Mouse (Mus musculus): ENCODE results near the gene Cacna2d2.

Gene Cacna2d2

DNA sequence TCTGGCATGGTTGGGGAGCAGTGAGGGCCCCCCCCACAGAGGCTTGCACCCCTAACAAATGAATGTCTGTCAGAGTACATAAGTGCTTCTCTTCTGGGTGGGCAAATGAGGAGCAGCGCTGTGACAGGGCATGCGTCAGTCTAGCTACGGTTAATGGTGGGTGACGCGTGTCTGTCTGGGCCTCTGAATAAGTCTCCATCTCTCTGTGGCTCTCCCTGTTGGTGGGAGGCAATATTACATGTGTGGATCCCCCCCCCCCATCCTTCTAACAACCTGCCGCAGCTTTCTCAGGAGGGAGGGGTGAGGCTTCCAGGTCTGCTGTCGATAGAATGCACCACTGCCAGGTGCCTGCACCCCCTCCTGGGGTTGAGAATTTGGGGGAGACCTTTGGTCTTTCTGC is 3.7 kb downstream of the Cacna2d2 start:
- DNase-seq: no peak

DNA sequence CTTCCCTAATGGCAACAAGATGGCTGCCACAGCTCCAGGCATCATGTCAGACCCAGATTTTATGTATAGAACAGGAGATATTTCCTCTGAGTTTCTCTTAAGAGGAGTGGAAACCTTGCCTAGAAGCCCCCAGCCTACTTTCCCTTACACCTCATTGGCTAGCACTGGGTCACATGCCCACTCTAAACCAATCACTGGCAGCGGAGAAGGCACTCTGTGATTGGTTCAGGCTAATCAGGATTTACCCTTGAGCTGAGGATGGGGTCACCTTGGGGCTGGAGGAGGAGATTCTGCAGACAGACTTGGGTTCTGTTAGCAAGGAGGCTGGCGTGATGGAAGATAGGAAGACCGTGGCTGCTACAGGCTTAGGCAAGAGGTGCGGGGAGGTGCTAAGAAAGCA is 10.0 kb downstream of the Cacna2d2 start:
- no peak for DNase-seq

DNA sequence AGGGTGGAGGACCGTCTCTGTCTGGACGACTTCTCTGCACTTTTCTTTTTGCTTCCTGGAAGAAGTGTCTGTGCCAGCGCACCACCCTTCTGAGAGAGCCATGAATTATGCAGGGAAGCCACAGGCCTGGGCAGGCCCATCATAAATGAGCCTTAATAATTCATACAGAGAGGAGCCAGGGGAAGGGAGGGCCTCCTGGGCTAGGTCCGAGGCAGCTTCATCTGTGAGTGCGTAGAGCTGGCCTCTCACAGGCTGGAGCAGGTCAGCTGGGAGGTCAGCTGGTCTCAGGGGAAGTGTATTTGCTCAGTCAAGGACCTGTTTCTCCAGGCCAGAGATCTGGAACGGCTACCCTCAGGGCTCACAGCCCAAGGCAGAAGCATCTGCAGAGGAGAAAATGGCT is 17.7 kb downstream of the Cacna2d2 start:
- peak; percentile 18 to 29 for DNase-seq

DNA sequence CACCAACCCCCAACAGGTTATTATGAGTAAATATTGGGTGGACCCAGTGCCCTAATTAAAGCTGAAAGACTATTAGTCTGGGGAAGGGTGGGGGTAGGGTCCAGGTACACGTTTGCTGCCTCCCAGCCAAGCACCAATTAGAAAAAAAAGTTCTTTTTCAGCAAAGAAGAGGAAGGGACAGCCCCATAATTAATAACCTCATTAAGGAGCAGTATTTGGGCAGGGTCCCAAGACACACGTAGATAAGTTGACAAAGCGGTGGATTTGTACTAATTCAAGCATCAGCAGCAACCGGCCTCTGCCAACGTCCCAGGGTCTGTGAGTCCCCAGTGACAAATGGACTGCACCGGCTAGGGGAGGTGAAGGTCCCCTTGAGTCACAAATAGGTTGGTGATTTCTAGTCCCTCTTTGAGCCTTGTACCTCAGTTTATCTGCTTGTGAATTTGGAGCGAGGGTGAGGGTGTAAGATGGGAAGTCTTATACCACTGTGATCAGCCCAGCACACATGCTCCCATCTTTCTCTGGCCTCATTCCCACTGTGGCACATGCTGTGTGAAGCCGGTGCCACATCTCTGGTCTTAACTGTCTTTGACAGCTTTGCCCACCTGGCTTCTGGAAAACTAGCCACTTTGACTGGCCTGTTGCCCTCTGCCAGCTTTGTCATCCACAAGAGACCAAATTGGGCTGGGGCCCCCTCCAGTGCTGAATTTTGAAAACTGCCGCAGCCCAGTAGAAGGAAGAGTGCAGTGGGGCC is 20.3 kb downstream of the Cacna2d2 start:
- DNase-seq: no peak

DNA sequence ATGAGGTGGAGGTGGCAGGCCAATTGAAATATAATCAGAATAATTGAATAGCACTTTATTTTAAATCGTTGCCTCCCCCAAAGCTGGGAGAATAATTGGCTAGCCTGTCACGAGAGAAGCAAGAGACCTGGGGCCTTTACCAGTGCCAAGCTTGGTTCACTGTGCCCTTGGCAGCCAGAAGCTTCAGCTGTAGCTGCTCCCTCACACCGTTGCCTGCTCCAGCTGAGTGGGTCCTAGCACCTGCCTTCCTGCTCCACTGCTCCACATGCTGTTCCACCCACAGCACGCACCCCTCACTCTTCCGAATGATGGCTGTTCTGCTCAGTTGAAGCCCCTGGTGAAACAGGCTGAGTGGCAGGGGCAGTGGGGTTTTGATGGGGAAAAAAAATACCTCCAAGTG is 21.5 kb downstream of the Cacna2d2 start:
- peak; percentile 29 to 51 for DNase-seq

GRCm38 (mm10) chr9:107422878-107423277 is 23.5 kb downstream of the Cacna2d2 start:
- no peak for DNase-seq

DNA sequence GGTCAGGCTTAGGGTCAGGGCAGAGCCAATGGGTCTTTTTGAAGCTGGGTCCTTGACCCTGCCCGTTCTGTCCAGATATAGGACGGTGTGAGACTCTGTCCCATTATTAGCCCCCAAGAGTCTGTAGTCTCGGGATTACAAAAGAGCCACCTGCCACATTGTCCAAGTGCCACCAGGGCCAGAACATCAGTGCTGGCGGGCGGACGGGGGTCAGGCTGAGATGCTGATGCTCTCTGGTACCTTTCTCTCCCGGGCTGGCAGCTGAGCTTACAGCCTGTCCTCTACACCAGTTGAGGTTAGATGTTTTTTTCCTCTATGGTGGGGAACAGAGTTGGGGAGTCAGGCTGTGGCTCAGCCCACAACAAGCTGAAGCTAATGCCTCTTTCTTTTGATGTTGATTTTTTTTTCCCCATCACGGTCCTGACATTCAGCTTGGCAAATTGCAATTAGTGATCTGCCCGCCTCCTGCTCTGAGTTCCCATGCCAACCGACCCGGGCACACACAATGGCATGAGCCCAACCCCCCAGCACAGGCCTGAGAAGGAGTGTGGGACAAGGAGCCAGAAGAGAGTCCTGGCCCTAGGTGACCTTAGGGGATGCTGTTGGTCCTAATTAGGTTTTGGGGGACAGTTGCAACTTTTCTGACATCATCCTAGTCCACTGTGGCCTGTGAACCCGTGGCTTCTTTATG is 25.2 kb downstream of the Cacna2d2 start:
- no peak for DNase-seq

- DNase-seq: no peak
These were observed 28.5 kb downstream of the Cacna2d2 start for GRCm38 (mm10) chr9:107427876-107428275.

DNA sequence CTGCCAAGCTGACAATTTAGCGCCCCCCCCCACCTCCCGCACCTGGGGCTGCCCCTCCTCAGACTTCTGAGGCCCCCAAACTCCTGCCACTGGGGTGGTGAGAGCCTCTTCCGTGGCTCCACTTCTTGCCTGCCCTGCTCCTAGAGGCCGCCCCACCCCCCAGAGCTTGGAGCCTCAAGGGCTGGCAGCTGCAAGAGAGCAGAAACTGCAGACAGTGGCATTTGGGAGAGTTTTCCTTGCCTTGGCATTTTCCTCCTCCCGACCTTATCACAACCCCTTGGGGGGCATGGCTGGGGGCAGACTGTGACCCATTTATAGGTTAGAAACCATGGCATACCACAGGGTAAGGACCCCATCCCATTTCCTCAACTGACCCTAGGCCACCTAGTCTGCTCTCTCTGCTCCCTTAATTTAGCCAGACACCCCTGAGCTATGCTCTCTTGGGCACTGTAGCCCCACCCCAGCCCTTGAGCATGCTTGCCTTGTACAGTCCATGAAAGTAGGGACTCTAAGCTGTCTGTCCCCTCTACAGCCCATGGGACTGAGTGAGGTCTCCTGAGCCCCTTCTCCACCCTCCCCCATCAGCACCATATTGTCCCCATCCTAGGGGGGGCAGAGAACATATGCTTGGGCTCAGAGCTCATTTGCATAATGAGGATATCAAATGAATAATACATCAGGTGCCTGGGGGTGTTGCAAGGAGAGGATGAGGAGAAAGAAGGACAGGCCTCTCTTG is 29.2 kb downstream of the Cacna2d2 start:
- peak in 1 of 2 experiments; percentile 25 for DNase-seq

DNA sequence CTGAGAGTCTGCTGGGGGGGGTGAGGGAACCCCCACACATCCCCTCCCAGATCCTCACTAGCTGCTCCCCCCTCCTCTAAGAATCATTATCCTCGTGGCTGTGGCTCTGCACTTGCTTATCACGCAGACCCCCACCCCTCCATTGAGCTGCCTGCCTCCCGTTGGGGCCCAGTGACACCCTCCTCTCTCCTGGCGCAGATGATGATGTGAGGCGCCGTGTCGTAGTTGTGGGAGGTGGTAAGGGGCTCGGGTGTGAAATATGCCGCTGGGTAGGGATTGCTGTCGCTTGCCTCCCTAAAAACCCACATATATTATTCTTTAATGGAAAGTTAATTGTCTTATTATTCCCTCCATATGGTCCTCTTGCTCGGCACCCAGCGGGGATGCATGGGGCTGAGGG is 31.0 kb downstream of the Cacna2d2 start:
- DNase-seq: no peak

- peak in 1 of 2 experiments; percentile 34 for DNase-seq
These were observed 33.1 kb downstream of the Cacna2d2 start for GRCm38 (mm10) chr9:107432546-107432945.

DNA sequence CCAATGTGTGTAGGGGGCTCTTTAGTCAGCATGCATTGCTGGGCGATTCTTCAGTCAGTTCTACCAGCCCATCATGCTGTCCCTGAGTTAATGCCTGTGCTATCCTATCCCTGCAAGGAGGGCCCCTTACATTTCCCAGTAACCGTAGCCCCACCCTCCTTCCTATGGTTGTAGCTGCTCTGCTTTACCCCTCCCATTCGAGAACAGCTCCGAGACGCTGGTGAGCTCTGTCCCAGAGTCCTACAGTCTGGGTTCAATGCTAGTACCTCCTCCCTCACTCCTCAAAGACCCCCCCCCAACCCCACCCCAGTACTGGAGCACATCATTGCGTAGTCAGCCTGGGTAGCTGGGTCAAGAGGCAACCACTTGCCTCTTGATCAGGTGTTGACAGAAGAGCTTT is 35.4 kb downstream of the Cacna2d2 start:
- no peak for DNase-seq

DNA sequence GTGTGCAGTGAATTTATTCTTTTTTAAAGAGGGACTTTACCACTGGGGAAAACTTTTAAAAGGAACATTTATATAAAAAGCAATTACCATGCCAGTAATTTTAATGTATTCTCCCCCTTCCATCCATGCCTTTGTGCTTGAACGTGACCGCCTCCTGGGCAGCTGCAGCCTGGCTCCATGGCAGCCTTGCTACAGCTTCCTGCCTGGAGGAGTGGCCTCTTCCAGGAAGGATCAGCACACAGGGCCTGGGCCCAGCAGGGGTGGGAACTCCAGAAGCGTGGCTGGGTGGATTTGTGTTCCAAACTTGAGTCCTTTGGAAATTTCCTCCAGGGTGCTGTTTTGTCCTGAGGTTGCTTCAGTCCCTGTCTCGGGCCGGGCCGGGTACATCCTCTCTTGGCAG is 35.9 kb downstream of the Cacna2d2 start:
- DNase-seq: no peak

DNA sequence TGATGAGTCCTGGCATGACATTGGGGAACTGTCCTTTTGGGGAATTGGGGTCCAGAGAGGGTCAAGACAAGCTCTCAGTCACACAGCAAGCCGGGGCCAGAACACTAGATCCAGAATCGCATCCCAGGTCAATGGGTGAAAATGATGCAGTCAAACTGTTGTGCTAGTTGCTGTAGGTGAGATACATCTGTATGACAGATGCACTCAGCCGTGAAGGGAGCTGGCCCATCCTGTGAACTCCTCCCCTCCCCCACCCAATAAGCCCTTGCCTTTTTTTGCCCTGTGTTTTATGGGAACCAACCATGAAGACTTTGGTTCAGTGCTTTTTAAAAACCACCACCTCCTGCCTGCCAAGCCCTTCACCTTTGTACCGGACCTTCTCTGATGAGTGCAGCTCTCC is 43.5 kb downstream of the Cacna2d2 start:
- peak in 1 of 2 experiments; percentile 35 for DNase-seq

- no peak for DNase-seq
These were observed 43.9 kb downstream of the Cacna2d2 start for GRCm38 (mm10) chr9:107443324-107443723.

GRCm38 (mm10) chr9:107445011-107445471 is 45.6 kb downstream of the Cacna2d2 start:
- peak in 1 of 2 experiments; percentile 26 for DNase-seq

GRCm38 (mm10) chr9:107448805-107449517 is 49.5 kb downstream of the Cacna2d2 start:
- peak; percentile 48 to 66 for DNase-seq

- DNase-seq: peak in 1 of 2 experiments; percentile 22
These were observed 52.0 kb downstream of the Cacna2d2 start for GRCm38 (mm10) chr9:107451400-107451799.

- DNase-seq: peak in 1 of 2 experiments; percentile 27
These were observed 52.6 kb downstream of the Cacna2d2 start for GRCm38 (mm10) chr9:107451891-107452521.

GRCm38 (mm10) chr9:107452552-107452951 is 53.1 kb downstream of the Cacna2d2 start:
- peak; percentile 55 to 73 for DNase-seq

- peak in 1 of 2 experiments; percentile 16 for DNase-seq
These were observed 53.7 kb downstream of the Cacna2d2 start for GRCm38 (mm10) chr9:107453151-107453550.

GRCm38 (mm10) chr9:107456667-107457066 is 57.3 kb downstream of the Cacna2d2 start:
- DNase-seq: peak; percentile 64 to 77
